Mouse (Mus musculus) kidney, adult 18-20 months (tissue): ENCODE results near the gene Gnl1.
A peak's percentile ranks its signal among the peaks of the same experiment; 100 is the strongest.
"Not testable (repeated sequence)": the region's sequence is repeated elsewhere in the genome, so short reads cannot be mapped to it uniquely, and the experiment has no call there.

ENCODE experiments used
- DNase-seq: peaks from one replicate; pipeline ENCODE4 v3.0.0; 2021

Gnl1 gene

DNA sequence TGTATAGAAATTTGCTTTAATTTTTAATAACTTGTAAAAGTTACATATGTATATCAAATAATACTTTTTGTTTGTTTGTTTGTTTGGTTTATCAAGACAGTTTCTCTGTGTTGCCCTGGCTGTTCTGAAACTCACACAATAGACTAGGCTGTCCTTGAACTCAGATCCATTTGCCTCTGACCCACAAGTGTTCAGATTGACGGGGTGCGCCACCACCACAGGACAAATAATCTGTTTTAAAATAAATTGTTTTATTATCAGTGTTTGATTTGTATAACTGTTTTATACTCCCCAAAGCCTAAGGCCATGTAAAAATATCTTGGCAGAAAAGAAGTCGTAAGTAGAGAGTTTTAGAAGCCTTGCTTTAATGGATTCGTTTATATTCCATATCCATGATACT lies 48.0 kb downstream of the Gnl1 start:
- DNase-seq, result no peak

- DNase-seq, result no peak
These were observed 49.4 kb downstream of the Gnl1 start for GRCm38 (mm10) chr17:36028879-36029619.

DNA sequence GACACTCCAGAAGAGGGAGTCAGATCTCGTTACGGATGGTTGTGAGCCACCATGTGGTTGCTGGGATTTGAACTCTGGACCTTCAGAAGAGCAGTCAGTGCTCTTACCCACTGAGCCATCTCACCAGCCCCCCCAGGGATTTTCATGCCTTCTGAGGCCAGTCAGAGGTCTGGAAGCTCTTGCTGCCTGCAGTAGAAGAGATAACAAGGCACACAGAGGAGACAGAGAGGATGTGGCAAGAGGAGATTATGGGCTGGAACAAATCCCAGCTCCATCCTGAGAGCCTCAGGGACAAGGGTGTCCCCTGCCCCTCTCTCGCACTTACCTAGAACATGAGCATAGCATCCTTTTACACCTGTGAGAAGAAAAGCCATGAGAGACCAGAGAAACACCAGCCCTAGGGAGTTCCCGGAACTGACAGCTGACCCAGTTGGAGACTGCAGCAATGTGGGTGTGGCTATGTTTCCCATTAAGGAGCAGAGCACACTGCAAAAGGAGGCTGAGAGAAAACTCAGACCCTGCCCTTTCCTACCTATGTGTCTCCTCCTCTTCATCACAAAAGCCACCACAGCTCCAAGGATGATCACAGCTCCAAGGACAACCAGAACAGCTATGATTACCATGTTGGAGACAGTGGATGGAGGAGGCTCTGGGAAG lies 50.5 kb downstream of the Gnl1 start:
- not testable (repeated sequence) for DNase-seq

- DNase-seq, result not testable (repeated sequence)
These were observed 51.3 kb downstream of the Gnl1 start for GRCm38 (mm10) chr17:36030703-36031582.

GRCm38 (mm10) chr17:36031583-36032331 lies 52.1 kb downstream of the Gnl1 start:
- DNase-seq, result peak; percentile 85

- peak; percentile 65 for DNase-seq
These were observed 52.8 kb downstream of the Gnl1 start, which contains the start of gene H2-T23 for GRCm38 (mm10) chr17:36032351-36032875. Gene H2-T23 (minus strand): TSS chr17:36032855.

GRCm38 (mm10) chr17:36034524-36034923 lies 54.9 kb downstream of the Gnl1 start:
- not testable (repeated sequence) for DNase-seq

DNA sequence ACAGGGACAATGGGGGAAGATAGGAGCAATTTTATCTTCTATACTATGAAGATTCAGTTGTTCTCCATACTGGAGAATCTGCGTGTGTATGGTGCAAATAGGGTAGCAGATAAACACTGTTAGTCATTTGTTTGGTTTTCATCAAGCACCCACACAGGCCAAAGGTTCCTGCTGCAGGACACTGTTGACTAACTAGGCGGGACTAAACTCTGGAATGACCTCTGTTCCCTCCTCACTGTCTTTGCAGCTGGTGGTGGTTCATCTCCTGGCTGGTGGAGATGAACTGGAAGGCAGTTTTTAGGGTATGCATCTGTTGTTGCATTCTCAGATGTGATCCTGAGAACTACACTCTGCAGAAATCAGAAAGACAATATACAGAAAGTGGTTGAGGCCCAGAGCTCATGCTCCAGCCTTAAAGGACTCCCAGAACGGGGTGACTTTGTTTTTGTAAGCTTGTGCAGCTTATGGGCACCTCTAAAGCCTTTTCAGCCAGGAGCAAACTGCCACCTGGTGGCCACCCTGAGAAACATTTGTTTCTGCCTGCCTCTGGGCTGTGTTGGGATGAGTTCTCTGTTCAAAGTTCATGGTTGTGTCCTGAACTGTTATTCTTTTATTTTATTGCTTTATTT lies 55.5 kb downstream of the Gnl1 start:
- DNase-seq, result peak; percentile 74

DNA sequence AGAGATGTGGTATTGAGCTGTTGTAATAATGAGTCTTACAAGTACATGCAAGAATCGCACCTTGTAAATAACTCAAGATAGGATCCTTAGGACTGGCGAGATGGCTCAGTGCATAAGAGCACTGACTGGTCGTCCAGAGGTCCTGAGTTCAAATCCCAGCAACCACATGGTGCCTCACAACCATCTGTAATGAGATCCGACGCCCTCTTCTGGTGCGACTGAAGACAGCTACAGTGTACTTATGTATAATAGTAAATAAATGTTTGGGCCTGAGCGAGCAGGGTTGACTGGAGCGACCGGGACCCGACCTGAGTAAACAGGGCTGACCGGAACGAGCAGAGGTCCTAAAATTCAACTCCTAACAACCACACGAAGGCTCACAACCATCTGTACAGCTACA lies 56.5 kb downstream of the Gnl1 start:
- not testable (repeated sequence) for DNase-seq
